Mouse (Mus musculus) liver, embryonic 14.5 days (tissue): ENCODE results near the gene Xpnpep1.

Source experiments
- CTCF ChIP-seq: IDR thresholded peaks from 2 replicates; pipeline ENCODE4 v1.5.1; 2016; ENCODE audit warnings: antibody characterized with exemption, low read depth, control low read depth
- EP300 ChIP-seq: IDR thresholded peaks from 2 replicates; pipeline ENCODE4 v1.6.1; 2016; ENCODE audit warnings: antibody characterized with exemption, low read depth

GRCm38 (mm10) chr19:53005978-53006377 lies 34.0 kb downstream of the Xpnpep1 start:
- no peak for TF ChIP-seq CTCF
- TF ChIP-seq EP300, result no peak
